Mouse (Mus musculus) neural tube, embryonic 11.5 days (tissue): ENCODE measurements around the gene Rap1gap2. TPM values are rescaled to one million over a fixed set of nuclear protein-coding genes. Genes with fewer than 3 reads are reported as not detected.

ENCODE experiments used
- ATAC-seq: fragments of 200-750 bp; cut with Nextera tagmentation; 2 replicates; pipeline ENCODE4 v1.8.0; 2017; ENCODE audit warnings: moderate number of reproducible peaks, mild to moderate bottlenecking, moderate TSS enrichment, moderate library complexity; ENCODE audit not compliant: insufficient read depth, low FRiP score, low TSS enrichment
- DNase-seq: peaks from one replicate; pipeline ENCODE4 v3.0.0-alpha.2; 2015; ENCODE audit warnings: low spot score
- H3K27ac ChIP-seq: fragments of 300-500 bp; sonication (generic); 2 replicates; pipeline ENCODE4 v1.5.1; 2014; ENCODE audit warnings: low read depth, mild to moderate bottlenecking, low read length
- H3K27me3 ChIP-seq: fragments of 300-500 bp; sonication (generic); 2 replicates; pipeline ENCODE4 v1.6.1; 2014; ENCODE audit warnings: mild to moderate bottlenecking, low read length, mixed read lengths; ENCODE audit not compliant: control insufficient read depth, insufficient read depth
- H3K36me3 ChIP-seq: fragments of 300-500 bp; sonication (generic); 2 replicates; pipeline ENCODE4 v1.6.1; 2014; ENCODE audit warnings: mild to moderate bottlenecking, low read length, moderate library complexity, mixed read lengths; ENCODE audit not compliant: control insufficient read depth, insufficient read depth
- H3K4me1 ChIP-seq: fragments of 300-500 bp; sonication (generic); 2 replicates; pipeline ENCODE4 v1.6.1; 2014; ENCODE audit warnings: low read length, mixed read lengths; ENCODE audit not compliant: control insufficient read depth, insufficient read depth
- H3K4me2 ChIP-seq: fragments of 300-500 bp; sonication (generic); 2 replicates; pipeline ENCODE4 v1.6.1; 2014; ENCODE audit warnings: low read depth, mild to moderate bottlenecking, moderate library complexity
- H3K4me3 ChIP-seq: fragments of 300-500 bp; sonication (generic); 2 replicates; pipeline ENCODE4 v1.5.1; 2014; ENCODE audit warnings: low read depth, low read length
- H3K9ac ChIP-seq: fragments of 300-500 bp; sonication (generic); 2 replicates; pipeline ENCODE4 v1.6.1; 2014; ENCODE audit warnings: mild to moderate bottlenecking, low read length
- H3K9me3 ChIP-seq: fragments of 300-500 bp; sonication (generic); 2 replicates; pipeline ENCODE4 v1.6.1; 2016; ENCODE audit warnings: low read length; ENCODE audit not compliant: control insufficient read depth
- WGBS: fragments of 180-500 bp; shearing (Covaris S2); extraction: QIAGEN DNeasy Blood & Tissue Kit; methylation state at CpG from one replicate; pipeline ENCODE4 v1.1.7; 2014; 5-methylcytosine and 5-hydroxymethylcytosine counted together
- polyA plus RNA-seq: library from polyadenylated mRNA; unstranded; fragments of >200 nt; fragmentation: Nextera tagmentation; extraction: Ambion mirVana; gene quantifications from 2 replicates; pipeline ENCODE4 v1.2.1, GENCODE M21; 2014

The Rap1gap2 gene
- polyA plus RNA-seq, 1 experiment from 2014 or later = 3.3 TPM

- no peak overlapping the region for H3K4me3 ChIP-seq
- ATAC-seq = no peak
- DNase-seq = no peak
- no peaks in the 10 kb centered on the region for H3K27me3 ChIP-seq
- WGBS = 44% methylated on average over 7 of the region's 7 CpGs
- H3K27ac ChIP-seq = no peak overlapping the region
- H3K4me2 ChIP-seq = no peak overlapping the region
- no peaks in the 10 kb centered on the region for H3K36me3 ChIP-seq
- H3K4me1 ChIP-seq = no peaks in the 10 kb centered on the region
- H3K9ac ChIP-seq = no peak overlapping the region
- H3K9me3 ChIP-seq = no peaks in the 10 kb centered on the region
These were observed 145.0 kb downstream of the Rap1gap2 start for GRCm38 (mm10) chr11:74465712-74466111.

DNA sequence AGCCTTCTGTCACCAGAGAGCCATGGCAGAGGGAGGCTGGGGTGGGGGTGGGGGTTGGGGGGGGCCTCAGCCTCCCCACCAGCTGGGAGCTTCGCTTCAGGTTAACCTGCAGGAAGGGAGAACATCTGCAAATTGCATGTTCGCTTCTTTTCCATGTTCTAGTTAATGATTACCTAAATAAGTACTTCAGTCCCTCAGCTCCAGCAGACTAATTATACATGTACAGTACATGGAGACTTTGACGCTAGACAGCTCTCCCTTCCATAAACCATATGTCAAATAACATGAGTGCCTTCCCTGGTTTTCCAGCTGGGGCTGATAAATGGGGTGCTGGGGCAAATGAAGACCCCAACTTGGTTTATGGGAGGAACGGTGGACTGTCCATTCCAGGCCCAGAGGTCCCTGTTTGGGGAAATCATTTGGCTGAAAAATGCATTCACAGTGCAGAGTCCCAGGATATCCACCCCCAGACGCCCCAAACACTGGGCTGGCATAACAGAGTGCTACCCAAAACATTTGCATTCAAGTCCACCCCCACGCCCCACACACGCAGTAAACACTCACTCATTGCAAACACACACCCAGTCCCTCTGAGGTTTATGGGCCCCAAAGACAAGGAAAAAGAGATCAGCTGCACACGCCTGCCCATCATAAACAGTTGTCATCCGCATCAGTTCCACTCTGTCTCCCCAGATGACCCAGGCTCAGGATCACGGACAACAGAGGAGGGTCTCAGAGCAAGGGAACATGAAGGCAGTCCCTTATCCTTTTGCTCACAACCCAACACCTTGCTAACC lies 146.3 kb downstream of the Rap1gap2 start:
- Histone ChIP-seq H3K4me1 (no peaks in the 10 kb centered on the region), H3K27me3 (no peaks in the 10 kb centered on the region), H3K36me3 (no peaks in the 10 kb centered on the region), H3K9ac (no peak overlapping the region), H3K27ac (no peak overlapping the region), H3K9me3 (no peaks in the 10 kb centered on the region), H3K4me2 (no peak overlapping the region), H3K4me3 (no peak overlapping the region)
- 76% methylated on average over 10 of the region's 10 CpGs for WGBS
- ATAC-seq (no peak), DNase-seq (no peak)

DNA sequence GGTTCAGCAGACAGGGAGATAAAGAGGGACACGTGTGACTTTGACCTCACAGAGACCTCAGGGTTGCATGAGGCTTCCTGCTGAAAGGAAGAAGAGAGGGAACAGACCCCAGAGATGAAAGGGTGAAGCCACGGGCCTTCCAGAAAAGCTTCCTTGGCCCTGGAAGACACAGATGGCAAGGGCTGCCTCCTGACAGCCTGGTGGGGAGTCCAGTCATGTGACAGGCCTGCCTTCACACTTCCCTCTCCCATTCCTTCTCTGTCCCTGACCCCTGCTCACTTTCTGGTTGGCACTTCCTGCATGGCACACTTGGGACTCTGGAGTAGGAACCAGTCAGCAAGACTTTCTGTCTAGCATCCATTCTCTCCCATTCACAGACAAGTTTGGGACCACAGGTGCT lies 148.1 kb downstream of the Rap1gap2 start:
- ATAC-seq = no peak
- H3K9me3 ChIP-seq = no peaks in the 10 kb centered on the region
- H3K4me1 ChIP-seq = no peaks in the 10 kb centered on the region
- no peak overlapping the region for H3K4me2 ChIP-seq
- WGBS = 46% methylated on average over 2 of the region's 2 CpGs
- no peaks in the 10 kb centered on the region for H3K27me3 ChIP-seq
- no peak for DNase-seq
- no peaks in the 10 kb centered on the region for H3K36me3 ChIP-seq
- H3K9ac ChIP-seq = no peak overlapping the region
- no peak overlapping the region for H3K4me3 ChIP-seq
- no peak overlapping the region for H3K27ac ChIP-seq

GRCm38 (mm10) chr11:74459651-74460050 lies 151.1 kb downstream of the Rap1gap2 start:
- WGBS = 87% methylated on average over 8 of the region's 8 CpGs
- ATAC-seq = no peak

GRCm38 (mm10) chr11:74458400-74458799 lies 152.3 kb downstream of the Rap1gap2 start:
- Histone ChIP-seq H3K9ac (no peak overlapping the region), H3K4me3 (no peak overlapping the region), H3K36me3 (no peaks in the 10 kb centered on the region), H3K4me1 (no peaks in the 10 kb centered on the region), H3K27me3 (no peaks in the 10 kb centered on the region), H3K9me3 (no peaks in the 10 kb centered on the region), H3K4me2 (no peak overlapping the region), H3K27ac (no peak overlapping the region)
- ATAC-seq (no peak), DNase-seq (no peak)
- 80% methylated on average over 3 of the region's 3 CpGs for WGBS

More at GRCm38 (mm10) chr11:74459651-74460050, 151.1 kb downstream of the Rap1gap2 start:
- no peaks in the 10 kb centered on the region for H3K27me3 ChIP-seq
- no peak overlapping the region for H3K4me2 ChIP-seq
- no peak overlapping the region for H3K27ac ChIP-seq
- H3K9me3 ChIP-seq = no peaks in the 10 kb centered on the region
- no peaks in the 10 kb centered on the region for H3K36me3 ChIP-seq
- DNase-seq = no peak
- no peak overlapping the region for H3K9ac ChIP-seq
- H3K4me3 ChIP-seq = no peak overlapping the region
- no peaks in the 10 kb centered on the region for H3K4me1 ChIP-seq

DNA sequence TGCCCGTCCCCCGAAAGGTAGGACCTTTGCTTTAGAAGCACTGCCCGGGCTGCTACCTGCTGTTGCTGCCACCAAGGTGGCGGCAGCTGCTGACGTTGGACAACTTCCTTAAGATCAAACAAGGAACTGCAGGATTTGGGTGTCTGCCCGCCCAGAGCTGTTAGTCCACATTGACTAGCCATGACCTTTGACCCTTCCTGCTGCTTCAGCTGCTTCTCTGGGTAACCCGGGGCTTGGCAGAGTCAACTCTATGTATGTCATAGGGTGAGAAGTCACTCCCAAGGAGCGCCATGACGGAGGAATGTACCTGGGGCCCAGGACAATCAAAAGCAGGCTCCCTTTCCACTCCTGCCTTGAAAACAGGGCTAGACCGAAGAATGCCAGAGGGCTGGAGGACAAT lies 153.5 kb downstream of the Rap1gap2 start:
- Histone ChIP-seq H3K9ac (no peak overlapping the region), H3K4me3 (no peak overlapping the region), H3K4me1 (no peaks in the 10 kb centered on the region), H3K4me2 (no peak overlapping the region), H3K36me3 (no peaks in the 10 kb centered on the region), H3K27me3 (no peaks in the 10 kb centered on the region), H3K27ac (no peak overlapping the region), H3K9me3 (no peaks in the 10 kb centered on the region)
- WGBS = 66% methylated on average over 10 of the region's 10 CpGs
- DNase-seq (no peak), ATAC-seq (no peak)

DNA sequence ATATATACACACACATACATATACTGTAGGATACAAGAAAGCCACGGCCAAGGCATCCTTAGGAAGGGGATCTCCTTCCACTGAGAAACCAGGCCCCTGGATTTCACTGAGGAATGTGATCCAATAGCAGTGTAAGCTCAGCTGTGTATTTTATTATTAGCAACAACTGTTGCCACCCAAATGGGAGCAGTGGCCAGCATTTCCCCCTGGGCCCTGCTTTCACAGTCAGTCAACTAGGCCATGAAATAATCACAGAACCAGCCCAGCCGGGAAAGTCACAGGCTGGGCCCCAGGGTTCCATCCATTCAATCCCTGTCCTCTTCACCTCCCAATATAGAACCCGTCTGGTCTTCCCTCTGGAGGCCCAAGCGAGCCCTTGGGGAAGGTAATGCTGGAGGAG lies 162.2 kb downstream of the Rap1gap2 start:
- H3K4me3 ChIP-seq = no peak overlapping the region
- ATAC-seq = no peak
- WGBS = 65% methylated on average over 4 of the region's 4 CpGs

DNA sequence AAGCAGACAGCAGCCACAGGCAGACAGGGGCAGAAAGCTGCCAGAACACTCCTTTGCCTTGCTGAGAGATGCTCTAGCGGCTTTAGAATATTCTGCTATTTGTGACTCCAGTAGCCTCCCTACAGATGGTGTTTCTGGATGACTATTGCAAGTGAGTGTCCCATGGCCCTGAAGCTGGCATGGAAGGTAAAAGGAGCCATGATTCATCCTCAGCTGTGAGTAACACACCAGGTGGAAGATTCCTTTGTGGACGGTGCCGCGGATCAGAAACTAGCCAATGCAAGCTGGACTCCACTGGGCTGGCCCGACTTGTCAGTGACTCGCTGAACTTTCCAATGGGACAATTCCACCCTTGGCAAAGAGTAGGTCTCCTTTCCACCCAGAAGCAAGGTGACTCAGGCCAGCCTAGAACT lies 162.7 kb downstream of the Rap1gap2 start:
- Histone ChIP-seq H3K36me3 (no peaks in the 10 kb centered on the region), H3K4me1 (no peaks in the 10 kb centered on the region), H3K9ac (no peak overlapping the region), H3K4me3 (no peak overlapping the region), H3K9me3 (0 out of 2 replicates have a peak, but pooled peaks cover 3% of the 10 kb centered on the region), H3K4me2 (no peak overlapping the region), H3K27me3 (no peaks in the 10 kb centered on the region), H3K27ac (no peak overlapping the region)
- WGBS = 87% methylated on average over 6 of the region's 6 CpGs
- no peak for ATAC-seq
- no peak for DNase-seq

More for the DNA sequence above, 162.2 kb downstream of the Rap1gap2 start:
- no peak for DNase-seq
- Histone ChIP-seq H3K9ac (no peak overlapping the region), H3K4me1 (no peaks in the 10 kb centered on the region), H3K36me3 (no peaks in the 10 kb centered on the region), H3K9me3 (0 out of 2 replicates have a peak, but pooled peaks cover 3% of the 10 kb centered on the region), H3K27ac (no peak overlapping the region), H3K4me2 (no peak overlapping the region), H3K27me3 (no peaks in the 10 kb centered on the region)

- no peak overlapping the region for H3K27ac ChIP-seq
- DNase-seq = no peak
- H3K4me3 ChIP-seq = no peak overlapping the region
- no peak overlapping the region for H3K4me2 ChIP-seq
- no peak for ATAC-seq
- WGBS = 78% methylated on average over 3 of the region's 3 CpGs
- H3K4me1 ChIP-seq = no peaks in the 10 kb centered on the region
- H3K9ac ChIP-seq = no peak overlapping the region
- no peaks in the 10 kb centered on the region for H3K36me3 ChIP-seq
- no peaks in the 10 kb centered on the region for H3K27me3 ChIP-seq
- H3K9me3 ChIP-seq = 0 out of 2 replicates have a peak, but pooled peaks cover 3% of the 10 kb centered on the region
These were observed 165.1 kb downstream of the Rap1gap2 start for GRCm38 (mm10) chr11:74445591-74445990.
